Mouse (Mus musculus): ENCODE data around the gene Sgta. TPM values are rescaled to one million over a fixed set of nuclear protein-coding genes. Genes with fewer than 3 reads are reported as not detected.
A peak's percentile ranks its signal among the peaks of the same experiment; 100 is the strongest.

Gene Sgta
- polyA plus RNA-seq, 1 experiment from 2014 or later, result 344 TPM

- Histone ChIP-seq H3K4me1 (replicated peaks; ENCODE audit: control insufficient read depth, insufficient read depth, low read length) (peaks cover 8% of the 10 kb centered on the region; the same call in 1 of the 2 replicates), H3K27me3 (replicated peaks; ENCODE audit: control insufficient read depth, insufficient read depth, low read length) (no peaks in the 10 kb centered on the region), H3K4me3 (replicated peaks; ENCODE audit: low read length) (no peak overlapping the region), H3K9ac (replicated peaks; ENCODE audit: low read depth, low read length) (no peak overlapping the region), H3K27ac (ENCODE audit: low read length) (no peak overlapping the region), H3K9me3 (ENCODE audit: control insufficient read depth, low read length) (no peaks in the 10 kb centered on the region), H3K4me2 (ENCODE audit: low read length) (no peak overlapping the region), H3K36me3 (ENCODE audit: control insufficient read depth, insufficient read depth) (no peaks in the 10 kb centered on the region)
- WGBS, result 87% methylated on average over 2 of the region's 2 CpGs
- no peak for ATAC-seq
Observed at GRCm38 (mm10) chr10:81015666-81016065, 44.3 kb downstream of the Sgta start.

- no peaks in the 10 kb centered on the region for H3K9me3 ChIP-seq (ENCODE audit: control insufficient read depth, low read length)
- no peaks in the 10 kb centered on the region for H3K36me3 ChIP-seq (ENCODE audit: control insufficient read depth, insufficient read depth)
- peak; percentile 96 for ATAC-seq
- peaks cover 8% of the 10 kb centered on the region; the same call in 1 of the 2 replicates for H3K4me1 ChIP-seq (replicated peaks; ENCODE audit: control insufficient read depth, insufficient read depth, low read length)
- H3K4me3 ChIP-seq (replicated peaks; ENCODE audit: low read length), result peak within 1 kb of the TSS; percentile 48
- H3K27me3 ChIP-seq (replicated peaks; ENCODE audit: control insufficient read depth, insufficient read depth, low read length), result no peaks in the 10 kb centered on the region
- H3K4me2 ChIP-seq (ENCODE audit: low read length), result peak within 1 kb of the TSS; percentile 60
- WGBS, result 9% methylated on average over 31 of the region's 31 CpGs
- H3K9ac ChIP-seq (replicated peaks; ENCODE audit: low read depth, low read length), result peak within 1 kb of the TSS; percentile 59
- H3K27ac ChIP-seq (ENCODE audit: low read length), result no peak within 1 kb of the TSS
Observed at GRCm38 (mm10) chr10:81014393-81015384, 45.3 kb downstream of the Sgta start, which contains the start of gene Gng7. Gene Gng7, minus strand, starts transcription at chr10:81014945.

GRCm38 (mm10) chr10:81010851-81011250 lies 49.1 kb downstream of the Sgta start:
- Histone ChIP-seq H3K9me3 (ENCODE audit: control insufficient read depth, low read length) (no peaks in the 10 kb centered on the region), H3K36me3 (ENCODE audit: control insufficient read depth, insufficient read depth) (no peaks in the 10 kb centered on the region), H3K4me2 (ENCODE audit: low read length) (no peak overlapping the region), H3K27ac (ENCODE audit: low read length) (no peak overlapping the region), H3K9ac (replicated peaks; ENCODE audit: low read depth, low read length) (no peak overlapping the region), H3K4me1 (replicated peaks; ENCODE audit: control insufficient read depth, insufficient read depth, low read length) (peaks cover 8% of the 10 kb centered on the region; the same call in 1 of the 2 replicates), H3K4me3 (replicated peaks; ENCODE audit: low read length) (no peak overlapping the region), H3K27me3 (replicated peaks; ENCODE audit: control insufficient read depth, insufficient read depth, low read length) (no peaks in the 10 kb centered on the region)
- ATAC-seq, result no peak
- WGBS, result 50% methylated on average over 6 of the region's 6 CpGs

GRCm38 (mm10) chr10:81007240-81007639 lies 52.7 kb downstream of the Sgta start:
- H3K9ac ChIP-seq (replicated peaks; ENCODE audit: low read depth, low read length), result no peak overlapping the region
- no peaks in the 10 kb centered on the region for H3K9me3 ChIP-seq (ENCODE audit: control insufficient read depth, low read length)
- no peak for ATAC-seq
- H3K4me3 ChIP-seq (replicated peaks; ENCODE audit: low read length), result no peak overlapping the region
- H3K4me1 ChIP-seq (replicated peaks; ENCODE audit: control insufficient read depth, insufficient read depth, low read length), result no peaks in the 10 kb centered on the region
- no peak overlapping the region for H3K27ac ChIP-seq (ENCODE audit: low read length)
- H3K36me3 ChIP-seq (ENCODE audit: control insufficient read depth, insufficient read depth), result no peaks in the 10 kb centered on the region
- no peaks in the 10 kb centered on the region for H3K27me3 ChIP-seq (replicated peaks; ENCODE audit: control insufficient read depth, insufficient read depth, low read length)
- 39% methylated on average over 7 of the region's 7 CpGs for WGBS
- H3K4me2 ChIP-seq (ENCODE audit: low read length), result no peak overlapping the region

- no peak for ATAC-seq
- H3K4me2 ChIP-seq (ENCODE audit: low read length), result no peak overlapping the region
- no peak overlapping the region for H3K4me3 ChIP-seq (replicated peaks; ENCODE audit: low read length)
- H3K27me3 ChIP-seq (replicated peaks; ENCODE audit: control insufficient read depth, insufficient read depth, low read length), result no peaks in the 10 kb centered on the region
- WGBS, result 91% methylated on average over 7 of the region's 7 CpGs
- no peak overlapping the region for H3K27ac ChIP-seq (ENCODE audit: low read length)
- no peak overlapping the region for H3K9ac ChIP-seq (replicated peaks; ENCODE audit: low read depth, low read length)
- H3K4me1 ChIP-seq (replicated peaks; ENCODE audit: control insufficient read depth, insufficient read depth, low read length), result peaks cover 6% of the 10 kb centered on the region
- no peaks in the 10 kb centered on the region for H3K9me3 ChIP-seq (ENCODE audit: control insufficient read depth, low read length)
- H3K36me3 ChIP-seq (ENCODE audit: control insufficient read depth, insufficient read depth), result no peaks in the 10 kb centered on the region
Observed at GRCm38 (mm10) chr10:81006005-81006677, 53.8 kb downstream of the Sgta start.

- Histone ChIP-seq H3K36me3 (ENCODE audit: control insufficient read depth, insufficient read depth) (no peaks in the 10 kb centered on the region), H3K4me1 (replicated peaks; ENCODE audit: control insufficient read depth, insufficient read depth, low read length) (peaks cover 21% of the 10 kb centered on the region), H3K4me3 (replicated peaks; ENCODE audit: low read length) (peak overlapping the region; percentile 10; the same call in 1 of the 2 replicates), H3K9ac (replicated peaks; ENCODE audit: low read depth, low read length) (peak overlapping the region; percentile 44), H3K27ac (ENCODE audit: low read length) (0 out of 2 replicates have a peak overlapping the region, but pooled peaks have one; percentile 26), H3K9me3 (ENCODE audit: control insufficient read depth, low read length) (no peaks in the 10 kb centered on the region), H3K27me3 (replicated peaks; ENCODE audit: control insufficient read depth, insufficient read depth, low read length) (no peaks in the 10 kb centered on the region), H3K4me2 (ENCODE audit: low read length) (peak overlapping the region; percentile 30)
- peak; percentile 68 for ATAC-seq
- WGBS, result 25% methylated on average over 10 of the region's 10 CpGs
Observed at GRCm38 (mm10) chr10:81001161-81001560, 58.8 kb downstream of the Sgta start.

GRCm38 (mm10) chr10:81000197-81001062 lies 59.6 kb downstream of the Sgta start:
- H3K4me2 ChIP-seq (ENCODE audit: low read length), result peak overlapping the region; percentile 30
- H3K9ac ChIP-seq (replicated peaks; ENCODE audit: low read depth, low read length), result no peak overlapping the region
- H3K36me3 ChIP-seq (ENCODE audit: control insufficient read depth, insufficient read depth), result no peaks in the 10 kb centered on the region
- peak overlapping the region; percentile 10; the same call in 1 of the 2 replicates for H3K4me3 ChIP-seq (replicated peaks; ENCODE audit: low read length)
- no peaks in the 10 kb centered on the region for H3K9me3 ChIP-seq (ENCODE audit: control insufficient read depth, low read length)
- WGBS, result 50% methylated on average over 28 of the region's 28 CpGs
- H3K4me1 ChIP-seq (replicated peaks; ENCODE audit: control insufficient read depth, insufficient read depth, low read length), result peaks cover 21% of the 10 kb centered on the region
- no peak for ATAC-seq
- no peaks in the 10 kb centered on the region for H3K27me3 ChIP-seq (replicated peaks; ENCODE audit: control insufficient read depth, insufficient read depth, low read length)
- H3K27ac ChIP-seq (ENCODE audit: low read length), result 0 out of 2 replicates have a peak overlapping the region, but pooled peaks have one; percentile 26

GRCm38 (mm10) chr10:80999362-81000196 lies 60.4 kb downstream of the Sgta start:
- peak; percentile 78 for ATAC-seq
- Histone ChIP-seq H3K9ac (replicated peaks; ENCODE audit: low read depth, low read length) (0 out of 2 replicates have a peak overlapping the region, but pooled peaks have one; percentile 7), H3K4me3 (replicated peaks; ENCODE audit: low read length) (peak overlapping the region; percentile 4; the same call in 1 of the 2 replicates), H3K36me3 (ENCODE audit: control insufficient read depth, insufficient read depth) (no peaks in the 10 kb centered on the region), H3K9me3 (ENCODE audit: control insufficient read depth, low read length) (no peaks in the 10 kb centered on the region), H3K4me2 (ENCODE audit: low read length) (peak overlapping the region; percentile 44), H3K4me1 (replicated peaks; ENCODE audit: control insufficient read depth, insufficient read depth, low read length) (peaks cover 26% of the 10 kb centered on the region), H3K27me3 (replicated peaks; ENCODE audit: control insufficient read depth, insufficient read depth, low read length) (no peaks in the 10 kb centered on the region), H3K27ac (ENCODE audit: low read length) (no peak overlapping the region)
- WGBS, result 25% methylated on average over 31 of the region's 37 CpGs
